Mouse (Mus musculus): ENCODE measurements at regions not wholly inside any gene's neighbourhood (a gene's known extent, or its start where the extent isn't known, plus 50 kb on each side); places are given as distances from the start of the nearest gene placed in this dataset.

- H3K9me3 ChIP-seq (replicated peaks; ENCODE audit: control insufficient read depth, insufficient read depth, low read length, poor library complexity, severe bottlenecking), result no peaks in the 10 kb centered on the region
- H3K9ac ChIP-seq (ENCODE audit: low read depth, poor library complexity, severe bottlenecking), result no peak overlapping the region
- H3K36me3 ChIP-seq (ENCODE audit: control insufficient read depth, insufficient read depth, low read length, poor library complexity, severe bottlenecking), result no peaks in the 10 kb centered on the region
- H3K4me1 ChIP-seq (ENCODE audit: control insufficient read depth, insufficient read depth, low read length), result no peaks in the 10 kb centered on the region
- H3K27ac ChIP-seq (ENCODE audit: insufficient read depth, low read length), result no peak overlapping the region
- TF ChIP-seq EP300 (IDR thresholded peaks at IDR 0.05; ENCODE audit: insufficient read depth, low read depth, low read length), result no peak
- no peak for TF ChIP-seq CTCF (IDR thresholded peaks at IDR 0.05; ENCODE audit: low read depth, low read length)
- no peak for TF ChIP-seq POLR2A (IDR thresholded peaks at IDR 0.05; ENCODE audit: insufficient read depth, low read length)
- H3K27me3 ChIP-seq (ENCODE audit: control insufficient read depth, insufficient read depth, low read length, poor library complexity, severe bottlenecking), result no peaks in the 10 kb centered on the region
- no peak overlapping the region for H3K4me3 ChIP-seq (ENCODE audit: low read depth, low read length)
Measured at GRCm38 (mm10) chr1:76829690-76830089, 685.2 kb downstream of the Epha4 start.

GRCm38 (mm10) chr1:76832311-76832710 lies 682.6 kb downstream of the Epha4 start:
- no peaks in the 10 kb centered on the region for H3K27me3 ChIP-seq (ENCODE audit: control insufficient read depth, insufficient read depth, low read length, poor library complexity, severe bottlenecking)
- H3K36me3 ChIP-seq (ENCODE audit: control insufficient read depth, insufficient read depth, low read length, poor library complexity, severe bottlenecking), result no peaks in the 10 kb centered on the region
- H3K4me3 ChIP-seq (ENCODE audit: low read depth, low read length), result no peak overlapping the region
- no peaks in the 10 kb centered on the region for H3K9me3 ChIP-seq (replicated peaks; ENCODE audit: control insufficient read depth, insufficient read depth, low read length, poor library complexity, severe bottlenecking)
- H3K9ac ChIP-seq (ENCODE audit: low read depth, poor library complexity, severe bottlenecking), result no peak overlapping the region
- no peak for TF ChIP-seq CTCF (IDR thresholded peaks at IDR 0.05; ENCODE audit: low read depth, low read length)
- TF ChIP-seq POLR2A (IDR thresholded peaks at IDR 0.05; ENCODE audit: insufficient read depth, low read length), result no peak
- no peak for TF ChIP-seq EP300 (IDR thresholded peaks at IDR 0.05; ENCODE audit: insufficient read depth, low read depth, low read length)
- H3K4me1 ChIP-seq (ENCODE audit: control insufficient read depth, insufficient read depth, low read length), result no peaks in the 10 kb centered on the region
- no peak overlapping the region for H3K27ac ChIP-seq (ENCODE audit: insufficient read depth, low read length)

GRCm38 (mm10) chr1:76835028-76835683 lies 679.7 kb downstream of the Epha4 start:
- Histone ChIP-seq H3K4me3 (ENCODE audit: low read depth, low read length) (no peak overlapping the region), H3K9ac (ENCODE audit: low read depth, poor library complexity, severe bottlenecking) (no peak overlapping the region), H3K9me3 (replicated peaks; ENCODE audit: control insufficient read depth, insufficient read depth, low read length, poor library complexity, severe bottlenecking) (no peaks in the 10 kb centered on the region), H3K27ac (ENCODE audit: insufficient read depth, low read length) (no peak overlapping the region), H3K27me3 (ENCODE audit: control insufficient read depth, insufficient read depth, low read length, poor library complexity, severe bottlenecking) (no peaks in the 10 kb centered on the region), H3K4me1 (ENCODE audit: control insufficient read depth, insufficient read depth, low read length) (no peaks in the 10 kb centered on the region), H3K36me3 (ENCODE audit: control insufficient read depth, insufficient read depth, low read length, poor library complexity, severe bottlenecking) (no peaks in the 10 kb centered on the region)
- no peak for TF ChIP-seq POLR2A (IDR thresholded peaks at IDR 0.05; ENCODE audit: insufficient read depth, low read length)
- no peak for TF ChIP-seq EP300 (IDR thresholded peaks at IDR 0.05; ENCODE audit: insufficient read depth, low read depth, low read length)
- no peak for TF ChIP-seq CTCF (IDR thresholded peaks at IDR 0.05; ENCODE audit: low read depth, low read length)

GRCm38 (mm10) chr1:76849346-76849745 lies 665.5 kb downstream of the Epha4 start:
- no peaks in the 10 kb centered on the region for H3K4me1 ChIP-seq (ENCODE audit: control insufficient read depth, insufficient read depth, low read length)
- H3K27me3 ChIP-seq (ENCODE audit: control insufficient read depth, insufficient read depth, low read length, poor library complexity, severe bottlenecking), result no peaks in the 10 kb centered on the region
- no peak overlapping the region for H3K9ac ChIP-seq (ENCODE audit: low read depth, poor library complexity, severe bottlenecking)
- no peak overlapping the region for H3K4me3 ChIP-seq (ENCODE audit: low read depth, low read length)
- no peak overlapping the region for H3K27ac ChIP-seq (ENCODE audit: insufficient read depth, low read length)
- TF ChIP-seq CTCF (IDR thresholded peaks at IDR 0.05; ENCODE audit: low read depth, low read length) (no peak), POLR2A (IDR thresholded peaks at IDR 0.05; ENCODE audit: insufficient read depth, low read length) (no peak), EP300 (IDR thresholded peaks at IDR 0.05; ENCODE audit: insufficient read depth, low read depth, low read length) (no peak)
- H3K9me3 ChIP-seq (replicated peaks; ENCODE audit: control insufficient read depth, insufficient read depth, low read length, poor library complexity, severe bottlenecking), result no peaks in the 10 kb centered on the region
- H3K36me3 ChIP-seq (ENCODE audit: control insufficient read depth, insufficient read depth, low read length, poor library complexity, severe bottlenecking), result no peaks in the 10 kb centered on the region

- Histone ChIP-seq H3K9me3 (replicated peaks; ENCODE audit: control insufficient read depth, insufficient read depth, low read length, poor library complexity, severe bottlenecking) (no peaks in the 10 kb centered on the region), H3K4me1 (ENCODE audit: control insufficient read depth, insufficient read depth, low read length) (no peaks in the 10 kb centered on the region), H3K36me3 (ENCODE audit: control insufficient read depth, insufficient read depth, low read length, poor library complexity, severe bottlenecking) (no peaks in the 10 kb centered on the region), H3K4me3 (ENCODE audit: low read depth, low read length) (no peak overlapping the region), H3K9ac (ENCODE audit: low read depth, poor library complexity, severe bottlenecking) (no peak overlapping the region), H3K27me3 (ENCODE audit: control insufficient read depth, insufficient read depth, low read length, poor library complexity, severe bottlenecking) (no peaks in the 10 kb centered on the region), H3K27ac (ENCODE audit: insufficient read depth, low read length) (no peak overlapping the region)
- TF ChIP-seq EP300 (IDR thresholded peaks at IDR 0.05; ENCODE audit: insufficient read depth, low read depth, low read length), result no peak
- no peak for TF ChIP-seq CTCF (IDR thresholded peaks at IDR 0.05; ENCODE audit: low read depth, low read length)
- TF ChIP-seq POLR2A (IDR thresholded peaks at IDR 0.05; ENCODE audit: insufficient read depth, low read length), result no peak
Measured at GRCm38 (mm10) chr1:76866304-76866968, 648.5 kb downstream of the Epha4 start.

GRCm38 (mm10) chr1:76873207-76873606 lies 641.7 kb downstream of the Epha4 start:
- H3K27me3 ChIP-seq (ENCODE audit: control insufficient read depth, insufficient read depth, low read length, poor library complexity, severe bottlenecking), result no peaks in the 10 kb centered on the region
- H3K9ac ChIP-seq (ENCODE audit: low read depth, poor library complexity, severe bottlenecking), result no peak overlapping the region
- TF ChIP-seq CTCF (IDR thresholded peaks at IDR 0.05; ENCODE audit: low read depth, low read length), result no peak
- TF ChIP-seq POLR2A (IDR thresholded peaks at IDR 0.05; ENCODE audit: insufficient read depth, low read length), result no peak
- TF ChIP-seq EP300 (IDR thresholded peaks at IDR 0.05; ENCODE audit: insufficient read depth, low read depth, low read length), result no peak
- no peak overlapping the region for H3K27ac ChIP-seq (ENCODE audit: insufficient read depth, low read length)
- no peaks in the 10 kb centered on the region for H3K9me3 ChIP-seq (replicated peaks; ENCODE audit: control insufficient read depth, insufficient read depth, low read length, poor library complexity, severe bottlenecking)
- no peaks in the 10 kb centered on the region for H3K4me1 ChIP-seq (ENCODE audit: control insufficient read depth, insufficient read depth, low read length)
- no peak overlapping the region for H3K4me3 ChIP-seq (ENCODE audit: low read depth, low read length)
- H3K36me3 ChIP-seq (ENCODE audit: control insufficient read depth, insufficient read depth, low read length, poor library complexity, severe bottlenecking), result no peaks in the 10 kb centered on the region
